Comparison of ENCODE assay signal across 19 mouse cellular contexts in genomic region chr2:71236009-71236408, GRCm38 (mm10).
"Had no signal": no experiment of that assay in that cellular context is flagged by ENCODE, and none has a peak within 500 bp of the region (broad histone marks: within the 10 kb centered on the region; RNA-seq: fewer than 3 reads in every experiment).

No protein-coding gene starts in this region.

- ATAC-seq: intestine, embryonic 15.5 days; midbrain, embryonic 15.5 days had no signal

- H3K36me3 ChIP-seq: midbrain, embryonic 15.5 days had no signal

- H3K9me3 ChIP-seq: intestine, embryonic 15.5 days; limb, embryonic 12.5 days; limb, embryonic 15.5 days; midbrain, embryonic 12.5 days; midbrain, embryonic 15.5 days; neural tube, embryonic 13.5 days had no signal

- H3K9ac ChIP-seq: intestine, embryonic 15.5 days; limb, embryonic 12.5 days; limb, embryonic 15.5 days; midbrain, embryonic 12.5 days; midbrain, embryonic 15.5 days; neural tube, embryonic 13.5 days had no signal

- H3K4me3 ChIP-seq: intestine, embryonic 15.5 days; limb, embryonic 12.5 days; limb, embryonic 15.5 days; midbrain, embryonic 12.5 days; midbrain, embryonic 15.5 days; myocyte; neural tube, embryonic 13.5 days had no signal

- H3K4me2 ChIP-seq: intestine, embryonic 15.5 days; limb, embryonic 12.5 days; limb, embryonic 15.5 days; midbrain, embryonic 12.5 days; midbrain, embryonic 15.5 days; neural tube, embryonic 13.5 days had no signal

- H3K27ac ChIP-seq: intestine, embryonic 15.5 days; kidney, postnatal 0 days; limb, embryonic 12.5 days; limb, embryonic 15.5 days; midbrain, embryonic 12.5 days; midbrain, embryonic 15.5 days; neural tube, embryonic 13.5 days had no signal

- DNase-seq: kidney, adult 18-20 months; kidney, postnatal 25 days; left cerebral cortex, postnatal 4 days; lung, adult 2 months; lung, postnatal 14 days; lung, postnatal 4 days; retina, postnatal 1 day; right cerebral cortex, postnatal 25 days; spleen, adult 18-20 months; thymus, adult 18-20 months; thymus, postnatal 36 days had no signal

- H3K27me3 ChIP-seq: intestine, embryonic 15.5 days; limb, embryonic 12.5 days; limb, embryonic 15.5 days; midbrain, embryonic 12.5 days; midbrain, embryonic 15.5 days; neural tube, embryonic 13.5 days had no signal

- H3K4me1 ChIP-seq: intestine, embryonic 15.5 days; limb, embryonic 12.5 days; limb, embryonic 15.5 days; midbrain, embryonic 12.5 days; midbrain, embryonic 15.5 days; neural tube, embryonic 13.5 days had no signal
